Comparison of ENCODE assay signal across 17 mouse cellular contexts in genomic region chr2:146577096-146577495, GRCm38 (mm10).
DNase-seq lines count a peak whose midpoint lies in the region; ATAC-seq lines count a peak whose summit lies in the region.
"Had no signal": no experiment of that assay in that cellular context is flagged by ENCODE, and none has a peak within 500 bp of the region (broad histone marks: within the 10 kb centered on the region; RNA-seq: fewer than 3 reads in every experiment).

No protein-coding gene starts in this region.

- H3K36me3 ChIP-seq in kidney, embryonic 14.5 days (ENCODE audit: control insufficient read depth, insufficient read depth, low read length) = no peaks in the 10 kb centered on the region
- no peaks in the 10 kb centered on the region for H3K36me3 ChIP-seq in intestine, embryonic 16.5 days (ENCODE audit: control insufficient read depth, insufficient read depth, low read length)
- no peaks in the 10 kb centered on the region for H3K36me3 ChIP-seq in kidney, embryonic 16.5 days (ENCODE audit: insufficient read depth, low read length)
- no peaks in the 10 kb centered on the region for H3K36me3 ChIP-seq in liver, embryonic 16.5 days (ENCODE audit: control insufficient read depth, insufficient read depth)
- H3K36me3 ChIP-seq: forebrain, embryonic 10.5 days; limb, embryonic 13.5 days; lung, embryonic 15.5 days had no signal

- H3K27ac ChIP-seq in kidney, embryonic 14.5 days (ENCODE audit: low read depth, low read length) = no peak overlapping the region
- peak overlapping the region; percentile 85 for H3K27ac ChIP-seq in intestine, embryonic 16.5 days (ENCODE audit: low read length)
- H3K27ac ChIP-seq in kidney, embryonic 16.5 days (ENCODE audit: low read length) = no peak overlapping the region
- peak overlapping the region; percentile 57 for H3K27ac ChIP-seq in liver, embryonic 16.5 days (ENCODE audit: low read length)
- H3K27ac ChIP-seq: forebrain, embryonic 10.5 days; lung, embryonic 15.5 days had no signal

- no peak for ATAC-seq in kidney, embryonic 14.5 days (ENCODE audit: low FRiP score, low TSS enrichment)
- ATAC-seq in intestine, embryonic 16.5 days = peak; percentile 83
- ATAC-seq in kidney, embryonic 16.5 days (ENCODE audit: low FRiP score, low TSS enrichment) = 0 out of 2 replicates have a peak, but pooled peaks have one; percentile 46
- peak; percentile 70 for ATAC-seq in liver, embryonic 16.5 days (ENCODE audit: low read depth)
- ATAC-seq: hindbrain, embryonic 16.5 days had no signal

- H3K4me3 ChIP-seq in kidney, embryonic 14.5 days (ENCODE audit: low read length) = no peak overlapping the region
- H3K4me3 ChIP-seq in intestine, embryonic 16.5 days (ENCODE audit: low read length) = no peak overlapping the region
- no peak overlapping the region for H3K4me3 ChIP-seq in kidney, embryonic 16.5 days (ENCODE audit: low read length)
- no peak overlapping the region for H3K4me3 ChIP-seq in liver, embryonic 16.5 days (ENCODE audit: low read depth, low read length)
- H3K4me3 ChIP-seq: forebrain, embryonic 10.5 days; limb, embryonic 13.5 days; lung, embryonic 15.5 days had no signal

- peaks cover 15% of the 10 kb centered on the region; the same call in 1 of the 2 replicates for H3K4me1 ChIP-seq in kidney, embryonic 14.5 days (ENCODE audit: control insufficient read depth, insufficient read depth, low read length)
- H3K4me1 ChIP-seq in intestine, embryonic 16.5 days (ENCODE audit: control insufficient read depth, insufficient read depth, low read length) = peaks cover 11% of the 10 kb centered on the region
- H3K4me1 ChIP-seq in kidney, embryonic 16.5 days (ENCODE audit: insufficient read depth, low read length) = peaks cover 8% of the 10 kb centered on the region; the same call in 1 of the 2 replicates
- H3K4me1 ChIP-seq in liver, embryonic 16.5 days (ENCODE audit: control insufficient read depth, low read depth, low read length) = no peaks in the 10 kb centered on the region

- no peak overlapping the region for H3K9ac ChIP-seq in kidney, embryonic 14.5 days (ENCODE audit: low read depth, low read length)
- no peak overlapping the region for H3K9ac ChIP-seq in intestine, embryonic 16.5 days (ENCODE audit: low read depth, low read length)
- no peak overlapping the region for H3K9ac ChIP-seq in kidney, embryonic 16.5 days (replicated peaks; ENCODE audit: low read length)
- no peak overlapping the region for H3K9ac ChIP-seq in liver, embryonic 16.5 days (ENCODE audit: low read depth, low read length)
- H3K9ac ChIP-seq: limb, embryonic 13.5 days; lung, embryonic 15.5 days had no signal

- WGBS in kidney, embryonic 14.5 days = 23% methylated on average over 3 of the region's 3 CpGs
- WGBS in intestine, embryonic 16.5 days = 47% methylated on average over 3 of the region's 3 CpGs
- 24% methylated on average over 3 of the region's 3 CpGs for WGBS in kidney, embryonic 16.5 days
- WGBS in liver, embryonic 16.5 days (ENCODE audit: insufficient replicate concordance) = 53% methylated on average over 3 of the region's 3 CpGs

- no peaks in the 10 kb centered on the region for H3K27me3 ChIP-seq in kidney, embryonic 14.5 days (ENCODE audit: control insufficient read depth, insufficient read depth, low read length)
- no peaks in the 10 kb centered on the region for H3K27me3 ChIP-seq in intestine, embryonic 16.5 days (replicated peaks; ENCODE audit: control insufficient read depth, insufficient read depth, low read length)
- H3K27me3 ChIP-seq in kidney, embryonic 16.5 days (ENCODE audit: insufficient read depth, low read length) = no peaks in the 10 kb centered on the region
- H3K27me3 ChIP-seq in liver, embryonic 16.5 days (ENCODE audit: control insufficient read depth, insufficient read depth, low read depth, low read length) = no peaks in the 10 kb centered on the region
- H3K27me3 ChIP-seq: CH12.LX; limb, embryonic 13.5 days; lung, embryonic 15.5 days had no signal

- peak; percentile 9 for DNase-seq in kidney, adult 18-20 months
- DNase-seq in urinary bladder, postnatal 25 days (ENCODE audit: low spot score) = no peak
- DNase-seq in right cerebral cortex, postnatal 14 days = no peak
- no peak for DNase-seq in layer of hippocampus, postnatal 10 days (ENCODE audit: low spot score in 2 of 2)
- DNase-seq: adrenal gland, postnatal 36 days; cerebellum, adult 18-20 months; heart, adult 18-20 months; lung, postnatal 4 days had no signal

- H3K9me3 ChIP-seq in kidney, embryonic 14.5 days (ENCODE audit: control insufficient read depth, low read length) = no peaks in the 10 kb centered on the region
- H3K9me3 ChIP-seq in intestine, embryonic 16.5 days (ENCODE audit: control insufficient read depth, low read length) = no peaks in the 10 kb centered on the region
- no peaks in the 10 kb centered on the region for H3K9me3 ChIP-seq in kidney, embryonic 16.5 days (ENCODE audit: low read length)
- no peaks in the 10 kb centered on the region for H3K9me3 ChIP-seq in liver, embryonic 16.5 days (replicated peaks; ENCODE audit: control insufficient read depth, low read length)
- H3K9me3 ChIP-seq: forebrain, embryonic 10.5 days; lung, embryonic 15.5 days had no signal

- H3K4me2 ChIP-seq in kidney, embryonic 14.5 days (replicated peaks; ENCODE audit: low read depth, low read length) = no peak overlapping the region
- no peak overlapping the region for H3K4me2 ChIP-seq in intestine, embryonic 16.5 days (ENCODE audit: low read depth, low read length)
- no peak overlapping the region for H3K4me2 ChIP-seq in kidney, embryonic 16.5 days (replicated peaks; ENCODE audit: low read depth, low read length)
- H3K4me2 ChIP-seq in liver, embryonic 16.5 days (ENCODE audit: low read depth, low read length) = no peak overlapping the region
- H3K4me2 ChIP-seq: limb, embryonic 13.5 days; lung, embryonic 15.5 days had no signal

Comparison
In these comparisons a context has a peak if more than half of its experiments do, and no peak if none do; other contexts are left out.
1. H3K27ac ChIP-seq: peak in intestine, embryonic 16.5 days (single experiment) and liver, embryonic 16.5 days (single experiment); none in kidney, embryonic 14.5 days (single experiment) and kidney, embryonic 16.5 days (single experiment).